Comparison of ENCODE assay signal across 8 mouse cellular contexts in the genomic region with DNA sequence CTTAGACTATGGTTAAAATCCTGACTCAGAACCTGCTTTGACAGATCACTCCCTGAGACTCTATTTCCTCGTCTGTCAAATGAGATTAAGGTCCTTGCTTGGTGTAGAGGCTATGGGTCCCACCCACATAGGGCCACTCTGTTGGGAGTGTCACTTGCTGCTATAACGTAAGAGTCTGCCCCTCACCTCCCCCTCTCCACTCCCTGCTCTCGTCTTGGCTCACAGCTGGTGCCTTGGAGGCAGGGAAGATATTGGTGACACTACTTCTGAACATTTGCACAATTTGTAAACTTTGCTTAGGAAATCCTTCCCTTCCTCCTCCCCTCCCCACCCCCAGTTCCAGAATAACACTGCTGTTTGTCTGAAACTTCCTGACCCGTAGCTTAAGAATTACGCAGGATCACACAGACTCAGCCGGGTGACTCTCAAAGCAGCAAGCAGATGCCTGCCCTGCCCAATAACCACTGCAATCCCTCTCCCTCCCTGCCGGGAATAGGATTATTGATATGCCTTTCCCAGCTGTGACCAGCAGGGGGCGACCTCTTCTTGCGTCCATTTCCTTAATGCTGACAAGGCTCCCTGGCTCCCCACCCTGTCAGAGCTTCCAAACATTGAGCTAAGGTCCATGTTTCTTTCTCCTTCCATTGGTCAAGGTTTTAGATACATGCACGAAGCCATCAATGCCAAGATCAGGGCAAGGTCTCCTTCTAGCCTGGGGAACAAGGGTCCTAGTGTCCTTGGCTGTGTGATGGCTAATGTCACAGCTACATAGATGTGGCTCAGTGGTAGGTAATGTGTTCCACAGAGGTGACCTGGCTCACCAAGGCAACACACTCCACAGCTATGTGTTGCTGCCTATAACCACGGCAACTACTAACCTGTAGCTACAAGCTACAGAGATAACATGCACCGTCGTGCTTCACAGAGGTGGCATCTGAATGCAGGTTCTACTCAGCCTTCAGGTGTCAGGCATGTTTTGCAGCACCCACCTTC.
A peak's percentile ranks its signal among the peaks of the same experiment; 100 is the strongest.
DNase-seq lines count a peak whose midpoint lies in the region; ATAC-seq and TF ChIP-seq lines count a peak whose summit lies in the region.
"Had no signal": no experiment of that assay in that cellular context is flagged by ENCODE, and none has a peak within 500 bp of the region (broad histone marks: within the 10 kb centered on the region; RNA-seq: fewer than 3 reads in every experiment).

No protein-coding gene starts in this region.

- no peaks in the 10 kb centered on the region for H3K4me1 ChIP-seq in midbrain, embryonic 14.5 days (ENCODE audit: control insufficient read depth, insufficient read depth, low read length)
- H3K4me1 ChIP-seq in small intestine, adult 2 months (ENCODE audit: control insufficient read depth, insufficient read depth, insufficient read length, low read length): no peaks in the 10 kb centered on the region
- H3K4me1 ChIP-seq: stomach, embryonic 15.5 days had no signal

- peak; percentile 97 for DNase-seq in adipocyte (ENCODE audit: low spot score)
- DNase-seq in gastrocnemius, postnatal 10 days: peak; percentile 82
- DNase-seq in kidney, adult 11 months: peak; percentile 40
- peak; percentile 81 for DNase-seq in left cerebral cortex, postnatal 4 days
- DNase-seq in midbrain, embryonic 14.5 days: peak; percentile 91

- peak; percentile 81 for ATAC-seq in common myeloid progenitor, adult 5-6 weeks (replicated peaks; ENCODE audit: low read depth, poor library complexity, severe bottlenecking)
- no peak for ATAC-seq in midbrain, embryonic 14.5 days (ENCODE audit: low FRiP score, low TSS enrichment)

- WGBS in midbrain, embryonic 14.5 days: 22% methylated on average over 13 of the region's 13 CpGs
- 22% methylated on average over 13 of the region's 13 CpGs for WGBS in small intestine, adult 2 months

- H3K9me3 ChIP-seq in midbrain, embryonic 14.5 days (ENCODE audit: control insufficient read depth, low read length): no peaks in the 10 kb centered on the region
- H3K9me3 ChIP-seq: stomach, embryonic 15.5 days had no signal

- no peaks in the 10 kb centered on the region for H3K27me3 ChIP-seq in midbrain, embryonic 14.5 days (ENCODE audit: control insufficient read depth, insufficient read depth, low read length)
- no peaks in the 10 kb centered on the region for H3K27me3 ChIP-seq in small intestine, adult 2 months (ENCODE audit: control insufficient read depth, insufficient read depth, low read length)
- H3K27me3 ChIP-seq: stomach, embryonic 15.5 days had no signal

- no peaks in the 10 kb centered on the region for H3K36me3 ChIP-seq in midbrain, embryonic 14.5 days (ENCODE audit: control insufficient read depth, insufficient read depth, low read length)
- H3K36me3 ChIP-seq in small intestine, adult 2 months (ENCODE audit: control insufficient read depth, insufficient read depth, low read length): no peaks in the 10 kb centered on the region
- H3K36me3 ChIP-seq: stomach, embryonic 15.5 days had no signal

- H3K27ac ChIP-seq in midbrain, embryonic 14.5 days (replicated peaks; ENCODE audit: low read depth, low read length): no peak overlapping the region
- H3K27ac ChIP-seq in small intestine, adult 2 months (ENCODE audit: insufficient read depth, low read depth, low read length): no peak overlapping the region
- H3K27ac ChIP-seq: stomach, embryonic 15.5 days had no signal

- H3K4me2 ChIP-seq in midbrain, embryonic 14.5 days (ENCODE audit: low read length): no peak overlapping the region
- H3K4me2 ChIP-seq: stomach, embryonic 15.5 days had no signal

- H3K4me3 ChIP-seq in midbrain, embryonic 14.5 days (replicated peaks; ENCODE audit: low read depth, low read length): no peak overlapping the region
- H3K4me3 ChIP-seq in small intestine, adult 2 months (ENCODE audit: low read depth, low read length): no peak overlapping the region
- H3K4me3 ChIP-seq: stomach, embryonic 15.5 days had no signal

- TF ChIP-seq CTCF in small intestine, adult 2 months (IDR thresholded peaks at IDR 0.05; ENCODE audit: extremely low read depth, insufficient read length, insufficient replicate concordance, low read depth, low read length): peak; percentile 94; the same call in 1 of the 2 replicates

- no peak overlapping the region for H3K9ac ChIP-seq in midbrain, embryonic 14.5 days (replicated peaks; ENCODE audit: low read length)
- H3K9ac ChIP-seq: stomach, embryonic 15.5 days had no signal

- intact Hi-C loops in left cerebral cortex, postnatal 4 days (cut with DNase I): loop anchor here (5.0 to 10.0 kb wide), 2 partner anchors 151 to 264 kb away; no protein-coding TSS in a partner anchor

- TF ChIP-seq POLR2A in small intestine, adult 2 months (IDR thresholded peaks at IDR 0.05; ENCODE audit: low read depth, low read length): no peak

Comparison
In these comparisons a context has a peak if more than half of its experiments do, and no peak if none do; other contexts are left out.
1. DNase-seq: peak in every context shown above with its lines; median percentile 97 in adipocyte; 91 in midbrain, embryonic 14.5 days; 82 in gastrocnemius, postnatal 10 days; 81 in left cerebral cortex, postnatal 4 days; 40 in kidney, adult 11 months.